Mouse (Mus musculus): ENCODE measurements around the gene Crocc2. TPM values are rescaled to one million over a fixed set of nuclear protein-coding genes. Genes with fewer than 3 reads are reported as not detected.

Gene Crocc2
- under 1 TPM in 3 of 4 experiments, not detected in 1; 0.06 to 0.09 (median 0.06) TPM for total RNA-seq (2022)

GRCm38 (mm10) chr1:93168295-93168775, at the start of gene Crocc2:
Gene Crocc2 (plus strand): TSS chr1:93168725.
- no peak for DNase-seq (ENCODE audit: low spot score)

- DNase-seq (ENCODE audit: low spot score): no peak
Observed at GRCm38 (mm10) chr1:93118816-93119215, 49.7 kb upstream of the Crocc2 start.

- no peak for DNase-seq (ENCODE audit: low spot score)
Observed at GRCm38 (mm10) chr1:93123179-93123854, 45.2 kb upstream of the Crocc2 start.

- DNase-seq (ENCODE audit: low spot score): no peak
Observed at GRCm38 (mm10) chr1:93124066-93124465, 44.5 kb upstream of the Crocc2 start.

GRCm38 (mm10) chr1:93125256-93125655, 43.3 kb upstream of the Crocc2 start:
- DNase-seq (ENCODE audit: low spot score): no peak

- no peak for DNase-seq (ENCODE audit: low spot score)
Observed at GRCm38 (mm10) chr1:93128209-93128608, 40.3 kb upstream of the Crocc2 start.

GRCm38 (mm10) chr1:93128710-93129349, 39.7 kb upstream of the Crocc2 start:
- DNase-seq (ENCODE audit: low spot score): no peak

GRCm38 (mm10) chr1:93130242-93130983, 38.1 kb upstream of the Crocc2 start:
- no peak for DNase-seq (ENCODE audit: low spot score)

- no peak for DNase-seq (ENCODE audit: low spot score)
Observed at GRCm38 (mm10) chr1:93132676-93133075, 35.8 kb upstream of the Crocc2 start.

GRCm38 (mm10) chr1:93135036-93135526, 33.4 kb upstream of the Crocc2 start, which contains the start of gene Agxt:
Gene Agxt (plus strand): TSS chr1:93135240.
- DNase-seq (ENCODE audit: low spot score): no peak

- no peak for DNase-seq (ENCODE audit: low spot score)
Observed at GRCm38 (mm10) chr1:93138534-93138933, 30.0 kb upstream of the Crocc2 start.

- no peak for DNase-seq (ENCODE audit: low spot score)
Observed at GRCm38 (mm10) chr1:93139713-93140112, 28.8 kb upstream of the Crocc2 start.

- no peak for DNase-seq (ENCODE audit: low spot score)
Observed at GRCm38 (mm10) chr1:93142871-93143270, 25.7 kb upstream of the Crocc2 start.

- DNase-seq (ENCODE audit: low spot score): peak; percentile 36
Observed at GRCm38 (mm10) chr1:93144176-93144575, 24.3 kb upstream of the Crocc2 start.

GRCm38 (mm10) chr1:93150907-93151661, 17.4 kb upstream of the Crocc2 start:
- DNase-seq (ENCODE audit: low spot score): no peak

- no peak for DNase-seq (ENCODE audit: low spot score)
Observed at GRCm38 (mm10) chr1:93157566-93157965, 11.0 kb upstream of the Crocc2 start.

GRCm38 (mm10) chr1:93158916-93159315, 9.6 kb upstream of the Crocc2 start:
- no peak for DNase-seq (ENCODE audit: low spot score)

GRCm38 (mm10) chr1:93159566-93160500, 8.7 kb upstream of the Crocc2 start:
- no peak for DNase-seq (ENCODE audit: low spot score)

- no peak for DNase-seq (ENCODE audit: low spot score)
Observed at GRCm38 (mm10) chr1:93160501-93161133, 7.9 kb upstream of the Crocc2 start, which contains the start of gene 2310007B03Rik. Gene 2310007B03Rik (minus strand): TSS chr1:93160948.

- DNase-seq (ENCODE audit: low spot score): no peak
Observed at GRCm38 (mm10) chr1:93161350-93161749, 7.2 kb upstream of the Crocc2 start.
